Mouse (Mus musculus) erythroid progenitor cell, adult 5-6 weeks (primary cell): ENCODE measurements around the gene Suds3. TPM values are rescaled to one million over a fixed set of nuclear protein-coding genes. Genes with fewer than 3 reads are reported as not detected.

Experiments
- ATAC-seq: replicated peaks from 2 replicates; pipeline ENCODE4 v1.8.0; 2016; ENCODE audit warnings: moderate number of reproducible peaks, mild to moderate bottlenecking, moderate TSS enrichment, inconsistent platforms; ENCODE audit not compliant: poor library complexity, low FRiP score, severe bottlenecking
- total RNA-seq, 2 experiments: library from RNA; stranded (forward) in 1 of 2; stranded (reverse) in 1 of 2; fragments of 150-400 nt in 1 of 2; fragments of 186-747, 209-891 nt in 1 of 2; gene quantifications; 2 replicates each; pipeline versions ENCODE4 v1.2.3 to v1.2.4; 2015 to 2017; ENCODE audit warnings: low replicate concordance in 2 of 2

Gene Suds3
- total RNA-seq, 2 experiments from 2014 or later: 23.5 to 70.5 TPM

DNA sequence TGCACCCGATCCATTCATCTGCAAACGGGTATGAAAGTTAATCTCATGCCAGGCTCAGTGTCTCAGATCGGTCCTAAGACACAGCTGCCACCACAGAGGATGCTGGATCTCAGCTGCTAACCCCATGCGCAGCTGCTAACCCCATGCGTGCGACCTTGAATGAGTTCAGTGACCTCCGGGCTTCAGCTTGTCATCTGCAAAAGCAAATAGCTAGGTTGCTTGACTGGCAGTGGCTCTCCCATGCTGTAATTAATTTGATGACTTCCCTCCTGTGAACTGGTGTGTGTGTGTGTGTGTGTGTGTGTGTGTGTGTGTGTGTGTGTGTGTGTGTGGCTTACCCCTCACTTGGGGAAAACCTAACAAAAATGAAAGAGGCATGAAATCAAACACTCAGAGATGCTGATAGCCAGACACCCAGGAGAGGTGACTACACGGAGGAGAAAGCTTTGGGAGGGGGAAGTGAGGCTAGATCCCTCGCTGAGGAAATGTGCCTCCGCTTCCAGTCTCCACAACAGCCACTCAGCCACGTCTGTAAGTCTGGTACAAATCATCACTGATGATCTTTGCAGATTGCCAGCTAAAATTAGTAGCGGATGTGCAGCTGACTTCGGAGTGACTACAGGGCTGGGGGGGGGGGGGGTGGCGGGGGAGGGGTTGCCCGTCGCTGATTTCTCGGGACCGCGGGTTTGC, 47.0 kb downstream of the Suds3 start:
- ATAC-seq: no peak

DNA sequence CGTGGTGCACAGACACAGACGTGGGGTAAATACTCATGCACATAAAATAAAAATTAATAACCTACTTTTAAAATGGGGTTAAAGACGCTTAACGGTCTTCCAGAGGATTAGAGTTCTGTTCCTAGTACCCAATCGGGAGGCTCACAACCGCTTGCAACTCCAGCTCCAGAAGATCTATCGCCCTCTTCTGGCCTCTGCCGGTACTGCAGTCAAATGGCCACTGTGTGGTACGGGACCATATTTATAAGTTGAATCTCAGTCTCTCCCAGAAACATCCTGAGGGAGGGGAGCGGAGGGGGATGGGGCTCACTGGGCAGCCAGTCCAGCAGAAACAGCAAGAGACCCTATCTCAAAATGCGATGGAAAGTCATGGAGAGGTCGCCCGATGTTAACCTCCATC, 47.7 kb downstream of the Suds3 start:
- no peak for ATAC-seq

GRCm38 (mm10) chr5:117061251-117061650, 54.7 kb downstream of the Suds3 start:
- no peak for ATAC-seq

- no peak for ATAC-seq
Measured at GRCm38 (mm10) chr5:117060484-117061130, 55.3 kb downstream of the Suds3 start.

GRCm38 (mm10) chr5:117049940-117050339, 66.0 kb downstream of the Suds3 start:
- ATAC-seq: no peak

DNA sequence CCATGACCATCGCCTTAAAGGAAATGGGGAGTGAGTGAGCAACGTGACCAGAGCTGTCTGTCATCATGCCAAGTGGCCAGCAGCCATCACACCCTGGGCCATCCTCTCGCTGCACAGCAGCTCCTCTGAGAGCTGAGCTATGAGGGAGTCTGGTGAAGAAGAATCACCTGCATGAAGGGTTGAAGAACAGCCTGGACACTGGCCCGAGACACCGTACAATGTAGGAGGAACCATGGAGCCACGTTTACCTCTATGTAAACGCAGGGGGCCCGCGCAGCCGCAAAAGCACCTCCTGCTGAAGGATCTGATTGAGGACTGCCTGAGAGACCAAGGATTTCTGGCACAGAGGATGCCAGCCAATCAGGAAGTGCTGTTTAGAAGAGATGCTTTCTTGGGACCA, 70.8 kb downstream of the Suds3 start:
- no peak for ATAC-seq

- no peak for ATAC-seq
Measured at GRCm38 (mm10) chr5:117042661-117043060, 73.3 kb downstream of the Suds3 start.

Other genes with a start within 250 kb of the Suds3 start
- 53.7 and 55.1 TPM in 2 replicates for gene Taok3, start 4.0 kb upstream of the Suds3 start, total RNA-seq (2015; ENCODE audit: low replicate concordance)
- 48.5 and 60.2 TPM in 2 replicates for gene Taok3, start 4.0 kb upstream of the Suds3 start, total RNA-seq (2017; ENCODE audit: low replicate concordance)
- 31.4 and 46.9 TPM in 2 replicates for gene Pebp1, start 171.5 kb upstream of the Suds3 start, total RNA-seq (2015; ENCODE audit: low replicate concordance)
- gene Pebp1, start 171.5 kb upstream of the Suds3 start, total RNA-seq (2017; ENCODE audit: low replicate concordance): 11.6 and 17.5 TPM in 2 replicates
- gene Vsig10, start 203.0 kb upstream of the Suds3 start, total RNA-seq (2015; ENCODE audit: low replicate concordance): not detected in 2 replicates
- gene Vsig10, start 203.0 kb upstream of the Suds3 start, total RNA-seq (2017; ENCODE audit: low replicate concordance): 0.98 TPM in 1 of 2 replicates, not detected in the other
- 6.1 and 13.4 TPM in 2 replicates for gene Wsb2, start 241.2 kb upstream of the Suds3 start, total RNA-seq (2015; ENCODE audit: low replicate concordance)
- gene Wsb2, start 241.2 kb upstream of the Suds3 start, total RNA-seq (2017; ENCODE audit: low replicate concordance): 3.8 and 7.7 TPM in 2 replicates